Mouse (Mus musculus) layer of hippocampus, postnatal 36 days (tissue): ENCODE measurements at regions not wholly inside any gene's neighbourhood (a gene's known extent, or its start where the extent isn't known, plus 50 kb on each side); places are given as distances from the start of the nearest gene placed in this dataset.

Experiments used
- DNase-seq, 2 experiments: peaks; one replicate each; pipeline ENCODE4 v3.0.0; 2022

DNA sequence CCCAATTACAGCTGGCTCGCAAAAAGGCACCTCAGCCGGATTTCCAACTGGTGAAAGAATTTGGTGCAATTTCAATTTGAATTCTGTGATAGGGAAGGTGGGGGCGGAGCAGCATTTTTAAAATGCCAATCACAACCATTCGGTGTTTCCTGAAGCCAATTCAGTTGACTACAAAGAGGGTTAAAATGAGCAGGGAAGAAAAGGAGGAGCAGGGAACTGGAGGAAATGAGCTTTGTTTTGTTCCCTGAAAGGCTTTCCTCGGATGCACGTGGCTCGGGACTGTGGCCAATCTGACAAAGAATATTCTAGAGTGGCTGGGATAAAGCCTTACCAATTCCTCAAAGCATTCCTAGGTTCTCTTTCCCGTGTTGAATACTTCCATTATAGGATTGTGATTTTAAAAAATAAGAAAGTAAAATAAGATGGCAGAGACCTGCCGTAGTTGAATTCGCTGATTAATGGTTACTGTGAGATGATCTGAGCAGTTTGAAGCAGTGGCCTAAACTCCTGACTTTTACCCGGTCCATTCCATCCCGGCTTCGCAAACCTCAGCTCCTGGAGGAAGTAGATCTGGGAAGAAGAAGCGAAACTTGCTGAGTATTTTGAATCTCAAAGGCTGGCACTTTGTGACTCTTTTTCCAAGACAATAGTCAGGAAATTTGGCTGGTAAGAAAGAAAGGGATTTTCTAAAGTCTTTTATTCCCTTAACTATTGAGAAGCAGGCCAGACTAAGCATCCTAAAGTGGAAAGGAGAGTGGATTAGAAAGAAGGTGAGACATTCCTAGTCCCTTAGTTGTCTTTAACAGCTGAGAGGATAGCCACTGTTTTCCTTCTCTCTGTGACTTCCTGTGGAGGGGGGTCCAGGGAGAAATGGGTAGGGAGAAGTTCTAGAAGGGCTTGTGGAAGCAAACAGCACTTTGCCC, 229.3 kb upstream of the Adgrl2 start:
- DNase-seq, result peak in 1 of 2 experiments; percentile 5

- no peak for DNase-seq
Observed at GRCm38 (mm10) chr3:149217916-149218803, 227.8 kb upstream of the Adgrl2 start.

DNA sequence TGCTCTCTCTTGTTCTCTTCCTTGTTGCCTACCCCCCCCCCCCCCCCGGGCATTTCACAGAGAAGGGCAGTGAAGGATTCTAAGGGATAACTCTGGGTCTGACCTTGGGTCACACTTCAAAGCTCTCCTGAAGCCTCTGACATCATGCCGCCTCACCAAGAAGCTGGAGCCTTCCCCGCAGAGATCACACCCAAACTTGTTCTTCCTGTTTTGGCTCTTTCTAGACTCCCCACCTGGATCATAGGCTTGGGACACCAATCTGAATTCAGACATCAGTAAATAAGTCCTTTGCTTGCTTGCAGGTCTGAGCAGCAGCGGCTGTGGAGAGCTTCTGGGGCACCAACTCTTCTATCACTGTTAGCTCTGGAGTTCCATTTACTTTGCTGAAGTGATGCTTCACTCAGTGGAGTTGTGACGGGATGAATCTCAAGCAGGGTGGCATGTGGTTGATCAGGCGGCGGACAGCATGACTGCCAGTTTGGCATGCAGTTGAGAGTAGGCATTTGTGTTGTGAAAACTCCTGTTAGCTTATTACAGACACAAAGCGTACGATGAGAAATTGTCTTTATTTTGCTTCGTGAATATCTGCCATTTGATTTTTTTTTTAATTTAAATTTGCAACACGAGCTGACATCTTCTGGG, 226.5 kb upstream of the Adgrl2 start:
- peak; percentile 58 to 60 for DNase-seq

- DNase-seq, result no peak
Observed at GRCm38 (mm10) chr3:149215691-149216090, 225.3 kb upstream of the Adgrl2 start.

GRCm38 (mm10) chr3:149211909-149212308, 221.6 kb upstream of the Adgrl2 start:
- DNase-seq, result no peak

DNA sequence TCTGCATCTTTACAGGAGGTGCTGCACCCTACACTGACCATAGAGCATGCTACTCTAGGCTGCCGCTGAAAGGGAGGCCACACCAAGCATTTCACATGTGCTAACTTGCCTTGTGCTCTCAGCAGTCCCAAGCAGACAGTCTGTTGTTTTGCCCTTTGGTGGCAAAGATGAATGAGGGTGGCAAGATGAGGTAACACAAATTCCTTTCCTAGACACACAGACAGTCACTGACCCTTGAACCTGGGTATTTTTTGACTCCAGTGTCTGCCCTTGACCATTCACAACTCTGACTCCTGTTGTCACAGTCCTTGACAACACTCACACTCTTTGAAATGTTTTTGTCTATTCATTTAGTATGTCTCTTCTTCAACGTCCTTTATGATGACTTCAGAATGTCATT, 218.9 kb upstream of the Adgrl2 start:
- no peak for DNase-seq

DNA sequence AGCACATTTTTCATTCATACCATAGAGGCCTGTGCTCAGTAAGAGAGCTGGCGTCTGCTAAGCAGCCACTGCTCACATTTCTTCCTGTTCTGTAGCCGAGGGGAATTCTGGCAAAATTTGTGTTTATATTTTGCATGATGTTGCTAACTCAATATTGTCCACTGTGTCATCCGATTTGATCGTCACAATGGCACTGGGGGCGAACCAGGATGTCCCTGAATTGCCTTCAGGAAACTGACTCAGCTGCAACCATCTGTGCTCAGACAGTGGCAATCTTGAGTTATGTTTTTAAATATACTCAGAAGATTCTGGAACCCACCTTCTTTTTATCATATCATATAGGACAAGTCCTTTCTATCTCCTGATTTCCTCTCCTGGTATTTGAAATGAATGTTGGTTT, 213.1 kb upstream of the Adgrl2 start:
- no peak for DNase-seq

DNA sequence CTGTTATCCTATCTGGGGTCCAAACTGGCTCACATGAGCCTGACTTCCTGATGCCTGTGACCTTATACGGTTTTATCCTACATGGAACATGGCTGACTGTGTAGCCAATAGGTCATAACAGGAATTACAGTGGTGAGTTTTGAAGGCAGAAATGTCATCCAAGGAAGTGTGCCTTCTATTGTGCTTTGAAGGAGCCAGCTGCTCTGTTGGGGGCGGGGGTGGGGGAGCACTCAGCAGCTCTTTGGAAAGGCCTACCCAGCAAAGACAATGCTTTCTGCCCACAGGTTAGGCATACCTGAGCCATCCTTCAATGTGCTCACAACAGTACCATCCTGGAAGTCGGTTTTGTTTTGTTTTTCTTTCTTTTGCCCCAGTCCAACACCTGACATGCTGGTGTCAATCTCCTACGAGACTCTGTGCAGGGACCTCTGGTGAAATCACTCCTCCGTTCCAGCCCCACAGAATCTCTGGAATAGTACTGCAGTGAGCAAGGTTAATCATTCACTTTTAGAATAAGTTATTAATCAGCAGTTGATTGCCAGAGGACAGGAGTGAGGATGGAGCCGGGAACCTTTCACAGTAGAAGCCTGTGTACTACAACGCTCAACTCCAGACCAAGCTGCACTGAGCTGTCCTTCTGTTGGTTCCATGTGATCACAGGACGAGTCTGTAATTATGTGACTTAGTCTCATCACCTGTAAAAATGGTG, 206.3 kb upstream of the Adgrl2 start:
- no peak for DNase-seq

GRCm38 (mm10) chr3:149190856-149191576, 200.7 kb upstream of the Adgrl2 start:
- DNase-seq, result no peak

DNA sequence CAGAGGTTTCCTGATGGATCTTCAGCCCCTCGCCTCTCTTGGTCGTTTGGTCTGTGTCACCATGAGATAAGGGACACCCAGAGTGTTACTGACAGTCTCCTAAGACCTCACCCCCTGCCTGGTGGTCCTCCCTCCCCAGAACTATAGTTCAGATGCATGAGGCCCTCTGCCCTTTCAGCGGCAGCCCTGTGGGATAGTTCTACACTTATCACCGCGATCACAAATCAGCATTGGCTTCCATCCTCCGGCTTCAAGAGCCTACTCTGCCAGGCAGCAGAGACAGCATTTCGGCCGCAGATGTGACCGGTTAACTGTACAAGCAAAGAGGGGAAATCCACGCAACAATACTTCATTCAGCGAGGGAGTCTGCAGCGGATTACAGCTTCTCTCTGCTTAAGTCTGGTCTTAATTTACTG, 193.8 kb upstream of the Adgrl2 start:
- DNase-seq, result no peak

DNA sequence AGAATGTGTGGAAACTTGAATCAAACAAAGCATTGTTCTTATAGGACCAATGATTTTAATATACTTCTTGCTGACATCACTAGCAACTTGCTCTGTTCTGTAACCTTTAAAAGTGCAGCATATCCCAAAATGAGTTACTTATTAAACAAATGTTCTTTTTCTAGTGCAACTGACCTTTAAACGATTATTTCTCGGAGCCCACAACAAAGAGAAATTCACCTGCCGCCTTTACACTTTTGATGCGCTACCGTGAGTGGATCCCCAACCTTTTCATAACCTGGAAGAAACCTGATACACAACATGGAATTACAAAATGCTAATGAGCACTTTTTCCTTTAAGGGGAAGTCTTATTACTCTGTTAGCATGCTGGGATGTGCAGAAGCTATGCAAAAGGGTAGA, 191.7 kb upstream of the Adgrl2 start:
- no peak for DNase-seq

DNA sequence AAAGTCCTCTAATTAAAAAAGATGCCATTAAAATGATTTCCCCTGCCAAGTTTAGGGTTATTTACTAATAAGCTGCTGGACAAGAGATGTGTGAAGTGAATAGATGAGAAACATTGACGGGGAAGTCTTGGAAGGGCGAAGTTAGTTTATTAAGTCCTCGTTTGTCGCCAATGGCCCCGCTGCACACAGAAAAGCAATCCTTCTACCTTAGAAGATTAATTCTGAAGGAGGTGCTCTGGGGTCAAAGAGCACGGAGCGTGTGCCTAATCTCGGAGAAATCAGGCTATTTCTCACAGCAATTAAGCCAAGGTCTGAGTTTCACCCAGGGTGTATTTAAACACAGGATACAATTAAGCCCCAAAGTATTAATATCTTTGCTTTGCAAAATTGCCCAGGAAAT, 189.8 kb upstream of the Adgrl2 start:
- DNase-seq, result no peak

GRCm38 (mm10) chr3:149179486-149180116, 189.2 kb upstream of the Adgrl2 start:
- no peak for DNase-seq

DNA sequence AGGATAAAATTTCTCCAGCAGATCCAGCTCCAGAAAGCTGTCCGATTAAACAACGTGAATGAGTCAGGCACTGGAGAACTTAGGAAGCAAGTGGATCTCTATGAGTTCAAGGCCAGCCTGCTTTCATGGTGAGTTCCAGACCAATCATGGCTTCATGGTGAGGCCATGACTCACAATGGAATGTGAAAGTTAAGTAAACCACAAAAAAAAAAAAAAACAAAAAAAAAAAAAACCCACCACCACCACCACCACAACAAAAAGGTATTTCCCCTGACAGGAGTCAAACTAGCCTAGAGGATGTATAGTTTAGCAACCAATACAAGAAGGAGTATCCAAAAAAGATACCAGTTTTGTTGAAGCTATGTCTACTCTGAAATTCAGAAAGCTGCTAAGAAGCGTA, 188.5 kb upstream of the Adgrl2 start:
- no peak for DNase-seq

DNA sequence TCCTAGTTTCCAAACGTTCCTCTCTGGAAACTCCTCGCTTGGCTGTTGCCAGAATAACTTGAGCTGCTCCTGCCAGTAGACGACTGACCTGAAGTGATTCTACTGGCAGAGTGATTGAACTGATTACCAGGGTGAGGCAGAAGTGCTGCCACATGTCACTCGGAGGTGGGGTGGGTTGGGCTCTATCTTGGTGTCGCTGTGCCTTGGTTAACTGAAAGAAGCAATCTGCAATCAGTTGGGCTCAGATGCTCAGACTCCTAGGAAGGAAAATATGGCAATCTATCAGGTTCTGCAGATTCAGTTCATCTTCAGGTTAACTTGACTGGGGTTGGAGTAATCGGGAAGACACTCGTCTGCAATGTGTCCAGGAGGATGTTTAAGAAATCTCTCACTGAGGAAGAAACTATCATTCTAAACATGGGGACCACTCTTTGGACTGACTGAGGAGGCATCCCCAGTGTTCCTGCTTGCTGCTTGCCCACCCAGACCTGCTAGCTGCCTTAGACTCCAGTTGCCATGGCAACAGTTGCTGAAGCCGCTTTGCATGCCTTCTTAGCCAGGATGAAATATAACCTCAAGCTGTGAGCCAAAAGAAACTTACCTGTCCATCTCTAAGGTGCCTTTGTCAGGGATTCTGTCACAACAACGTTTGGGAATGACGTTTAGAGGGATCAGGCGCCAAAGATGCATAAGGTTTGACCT, 184.5 kb upstream of the Adgrl2 start:
- DNase-seq, result no peak

GRCm38 (mm10) chr3:149173537-149173936, 183.2 kb upstream of the Adgrl2 start:
- no peak for DNase-seq

GRCm38 (mm10) chr3:149171766-149172165, 181.4 kb upstream of the Adgrl2 start:
- DNase-seq, result no peak

DNA sequence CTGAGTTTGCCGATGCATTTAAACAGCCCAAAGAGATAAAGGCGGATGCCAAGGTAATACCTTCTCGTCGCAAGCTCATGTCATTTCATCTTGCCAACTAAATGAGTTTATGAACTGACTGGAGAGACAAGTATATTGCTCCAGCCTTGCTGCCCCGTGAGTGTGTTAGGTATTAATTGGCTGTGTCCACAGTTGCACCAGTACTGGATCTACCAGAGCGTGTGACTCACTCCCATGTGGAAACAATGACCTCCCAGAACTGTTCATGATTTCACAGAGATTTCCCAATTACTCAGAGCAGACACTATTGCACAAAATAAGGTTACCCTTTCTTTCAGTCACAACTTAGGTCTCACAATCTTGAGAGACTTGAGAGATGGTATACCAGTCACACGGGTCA, 179.8 kb upstream of the Adgrl2 start:
- DNase-seq, result no peak

GRCm38 (mm10) chr3:149169442-149169841, 179.1 kb upstream of the Adgrl2 start:
- DNase-seq, result no peak

- no peak for DNase-seq
Observed at GRCm38 (mm10) chr3:149167997-149168396, 177.6 kb upstream of the Adgrl2 start.
